Mouse (Mus musculus) cerebellum, adult 8-10 months (tissue): ENCODE results near the gene Mzt1.
"Not testable (repeated sequence)": the region's sequence is repeated elsewhere in the genome, so short reads cannot be mapped to it uniquely, and the experiment has no call there.

Experiments used
- DNase-seq: peaks from one replicate; pipeline ENCODE4 v3.0.0; 2022

Gene Mzt1

GRCm38 (mm10) chr14:99046031-99046781 is at the start of gene Mzt1, which contains the start of gene Bora:
Mzt1 (minus strand) TSS chr14:99046134.
Bora (plus strand) TSS chr14:99046222.
- peak; percentile 91 for DNase-seq

GRCm38 (mm10) chr14:99088947-99089346 is 43.0 kb upstream of the Mzt1 start:
- DNase-seq: no peak

- no peak for DNase-seq
Observed at GRCm38 (mm10) chr14:99071146-99071545, 25.2 kb upstream of the Mzt1 start.

- no peak for DNase-seq
Observed at GRCm38 (mm10) chr14:99063091-99063490, 17.2 kb upstream of the Mzt1 start.

- no peak for DNase-seq
Observed at GRCm38 (mm10) chr14:99060616-99061015, 14.7 kb upstream of the Mzt1 start.

GRCm38 (mm10) chr14:99058959-99059586 is 13.1 kb upstream of the Mzt1 start:
- DNase-seq: peak; percentile 27

- DNase-seq: peak; percentile 11
Observed at GRCm38 (mm10) chr14:99046782-99047181, 848 bp upstream of the Mzt1 start.

- no peak for DNase-seq
Observed at GRCm38 (mm10) chr14:99045378-99046030, 430 bp downstream of the Mzt1 start.

- DNase-seq: no peak
Observed at GRCm38 (mm10) chr14:99044718-99045117, 1.2 kb downstream of the Mzt1 start.

- no peak for DNase-seq
Observed at GRCm38 (mm10) chr14:99044096-99044495, 1.8 kb downstream of the Mzt1 start.

GRCm38 (mm10) chr14:99043499-99043898 is 2.4 kb downstream of the Mzt1 start:
- no peak for DNase-seq

- no peak for DNase-seq
Observed at GRCm38 (mm10) chr14:99041416-99041815, 4.5 kb downstream of the Mzt1 start.

- not testable (repeated sequence) for DNase-seq
Observed at GRCm38 (mm10) chr14:99039308-99039707, 6.6 kb downstream of the Mzt1 start.

GRCm38 (mm10) chr14:99037703-99038102 is 8.2 kb downstream of the Mzt1 start:
- DNase-seq: no peak

GRCm38 (mm10) chr14:99036039-99036438 is 9.9 kb downstream of the Mzt1 start:
- DNase-seq: no peak

- DNase-seq: not testable (repeated sequence)
Observed at GRCm38 (mm10) chr14:99034851-99035250, 11.1 kb downstream of the Mzt1 start.

- DNase-seq: no peak
Observed at GRCm38 (mm10) chr14:99032596-99032995, 13.3 kb downstream of the Mzt1 start.

- no peak for DNase-seq
Observed at GRCm38 (mm10) chr14:99031337-99031873, 14.5 kb downstream of the Mzt1 start.

- DNase-seq: no peak
Observed at GRCm38 (mm10) chr14:99029987-99030386, 15.9 kb downstream of the Mzt1 start.

GRCm38 (mm10) chr14:99022346-99023086 is 23.4 kb downstream of the Mzt1 start:
- DNase-seq: no peak

GRCm38 (mm10) chr14:99019136-99019808 is 26.7 kb downstream of the Mzt1 start:
- no peak for DNase-seq

GRCm38 (mm10) chr14:99018691-99019090 is 27.2 kb downstream of the Mzt1 start:
- no peak for DNase-seq
